Mouse (Mus musculus) lung, postnatal 0 days (tissue): ENCODE measurements around the gene Rtl10.

Source experiments
- CTCF ChIP-seq: IDR thresholded peaks from 2 replicates; pipeline ENCODE4 v1.5.1; 2016; ENCODE audit warnings: antibody characterized with exemption, mild to moderate bottlenecking
- EP300 ChIP-seq: IDR thresholded peaks from 2 replicates; pipeline ENCODE4 v1.6.1; 2016; ENCODE audit warnings: antibody characterized with exemption, mild to moderate bottlenecking, control low read depth

DNA sequence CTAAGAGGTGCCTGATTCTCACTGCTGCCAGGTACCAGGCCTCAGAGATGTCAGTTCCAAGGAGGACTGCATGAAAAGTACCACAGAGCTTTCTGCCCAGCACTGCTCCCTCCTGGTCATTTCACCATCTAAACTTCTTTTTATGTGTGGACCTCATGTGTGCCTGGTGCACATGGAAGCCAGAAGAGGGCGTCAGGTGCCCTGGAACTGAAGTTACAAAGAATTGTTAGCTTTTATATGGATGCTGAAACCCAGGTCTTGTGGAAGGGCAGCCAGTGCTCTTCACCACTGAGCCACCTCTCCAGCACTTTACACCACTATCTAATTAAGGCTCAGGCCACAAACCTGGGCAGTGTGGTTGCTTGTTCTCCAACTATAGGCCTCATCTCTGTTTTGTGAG, 27.9 kb upstream of the Rtl10 start:
- TF ChIP-seq CTCF, result peak; percentile 50
- no peak for TF ChIP-seq EP300
